Mouse (Mus musculus): ENCODE measurements at regions not wholly inside any gene's neighbourhood (a gene's known extent, or its start where the extent isn't known, plus 50 kb on each side); places are given as distances from the start of the nearest gene placed in this dataset.

- H3K27me3 ChIP-seq (ENCODE audit: control insufficient read depth, insufficient read depth, low read length) = no peaks in the 10 kb centered on the region
- H3K4me2 ChIP-seq (ENCODE audit: low read depth) = no peak overlapping the region
- 55% methylated on average over 2 of the region's 2 CpGs for WGBS (ENCODE audit: insufficient replicate concordance)
- ATAC-seq (ENCODE audit: insufficient read depth) = no peak
- no peaks in the 10 kb centered on the region; the same call in 1 of the 2 replicates for H3K9me3 ChIP-seq (ENCODE audit: control insufficient read depth, low read length)
- no peak overlapping the region for H3K27ac ChIP-seq
- DNase-seq (ENCODE audit: low read depth in 3 of 3, low spot score in 3 of 3) = no peak
- H3K4me3 ChIP-seq (ENCODE audit: insufficient read depth in 1 of 2, low read depth in 2 of 2, low read length in 2 of 2) = no peak overlapping the region
- no peaks in the 10 kb centered on the region for H3K4me1 ChIP-seq (replicated peaks; ENCODE audit: control insufficient read depth in 2 of 2, insufficient read depth in 2 of 2, low read length in 1 of 2)
- no peak overlapping the region for H3K9ac ChIP-seq (replicated peaks)
- TF ChIP-seq CTCF (IDR thresholded peaks at IDR 0.05; ENCODE audit: low read depth) = no peak
- no peak for TF ChIP-seq EP300 (IDR thresholded peaks at IDR 0.05; ENCODE audit: low read depth)
- H3K36me3 ChIP-seq (replicated peaks; ENCODE audit: control insufficient read depth, insufficient read depth, low read depth) = no peaks in the 10 kb centered on the region
Measured at GRCm38 (mm10) chr6:100462757-100463156, 175.5 kb upstream of the Rybp start.

GRCm38 (mm10) chr6:100453401-100453800 is 166.1 kb upstream of the Rybp start:
- no peak for TF ChIP-seq EP300 (IDR thresholded peaks at IDR 0.05; ENCODE audit: low read depth)
- TF ChIP-seq CTCF (IDR thresholded peaks at IDR 0.05; ENCODE audit: low read depth) = no peak
- 67% methylated on average over 3 of the region's 3 CpGs for WGBS (ENCODE audit: insufficient replicate concordance)
- H3K9ac ChIP-seq (replicated peaks) = no peak overlapping the region
- H3K27me3 ChIP-seq (ENCODE audit: control insufficient read depth, insufficient read depth, low read length) = no peaks in the 10 kb centered on the region
- ATAC-seq (ENCODE audit: insufficient read depth) = no peak
- H3K4me3 ChIP-seq (ENCODE audit: insufficient read depth in 1 of 2, low read depth in 2 of 2, low read length in 2 of 2) = no peak overlapping the region
- DNase-seq (ENCODE audit: low read depth in 3 of 3, low spot score in 3 of 3) = no peak
- peaks cover 5% of the 10 kb centered on the region; the same call in 1 of the 2 replicates for H3K9me3 ChIP-seq (ENCODE audit: control insufficient read depth, low read length)
- 0 out of 4 replicates have a peak, but pooled peaks cover 0 to 2% of the 10 kb centered on the region in 2 experiments for H3K4me1 ChIP-seq (replicated peaks; ENCODE audit: control insufficient read depth in 2 of 2, insufficient read depth in 2 of 2, low read length in 1 of 2)
- no peaks in the 10 kb centered on the region for H3K36me3 ChIP-seq (replicated peaks; ENCODE audit: control insufficient read depth, insufficient read depth, low read depth)
- H3K4me2 ChIP-seq (ENCODE audit: low read depth) = no peak overlapping the region
- no peak overlapping the region for H3K27ac ChIP-seq

- H3K27me3 ChIP-seq (ENCODE audit: control insufficient read depth, insufficient read depth, low read length) = no peaks in the 10 kb centered on the region
- H3K36me3 ChIP-seq (replicated peaks; ENCODE audit: control insufficient read depth, insufficient read depth, low read depth) = no peaks in the 10 kb centered on the region
- no peak for TF ChIP-seq CTCF (IDR thresholded peaks at IDR 0.05; ENCODE audit: low read depth)
- no peak for TF ChIP-seq EP300 (IDR thresholded peaks at IDR 0.05; ENCODE audit: low read depth)
- H3K4me2 ChIP-seq (ENCODE audit: low read depth) = no peak overlapping the region
- H3K4me1 ChIP-seq (replicated peaks; ENCODE audit: control insufficient read depth in 2 of 2, insufficient read depth in 2 of 2, low read length in 1 of 2) = 0 out of 4 replicates have a peak, but pooled peaks cover 0 to 2% of the 10 kb centered on the region in 2 experiments
- H3K9me3 ChIP-seq (ENCODE audit: control insufficient read depth, low read length) = peaks cover 5% of the 10 kb centered on the region; the same call in 1 of the 2 replicates
- DNase-seq (ENCODE audit: low read depth in 3 of 3, low spot score in 3 of 3) (peak in 1 of 3 experiments; percentile 24), ATAC-seq (ENCODE audit: insufficient read depth) (peak; percentile 74)
- H3K27ac ChIP-seq = no peak overlapping the region
- H3K9ac ChIP-seq (replicated peaks) = no peak overlapping the region
- WGBS (ENCODE audit: insufficient replicate concordance) = 44% methylated on average over 9 of the region's 9 CpGs
- H3K4me3 ChIP-seq (ENCODE audit: insufficient read depth in 1 of 2, low read depth in 2 of 2, low read length in 2 of 2) = no peak overlapping the region
Measured at GRCm38 (mm10) chr6:100452097-100453002, 165.1 kb upstream of the Rybp start.

- TF ChIP-seq CTCF (IDR thresholded peaks at IDR 0.05; ENCODE audit: low read depth) (no peak), EP300 (IDR thresholded peaks at IDR 0.05; ENCODE audit: low read depth) (no peak)
- no peak overlapping the region for H3K9ac ChIP-seq (replicated peaks)
- H3K27me3 ChIP-seq (ENCODE audit: control insufficient read depth, insufficient read depth, low read length) = no peaks in the 10 kb centered on the region
- H3K4me2 ChIP-seq (ENCODE audit: low read depth) = no peak overlapping the region
- H3K36me3 ChIP-seq (replicated peaks; ENCODE audit: control insufficient read depth, insufficient read depth, low read depth) = no peaks in the 10 kb centered on the region
- H3K9me3 ChIP-seq (ENCODE audit: control insufficient read depth, low read length) = peaks cover 5% of the 10 kb centered on the region; the same call in 1 of the 2 replicates
- DNase-seq (ENCODE audit: low read depth in 3 of 3, low spot score in 3 of 3) (no peak), ATAC-seq (ENCODE audit: insufficient read depth) (no peak)
- H3K4me3 ChIP-seq (ENCODE audit: insufficient read depth in 1 of 2, low read depth in 2 of 2, low read length in 2 of 2) = no peak overlapping the region
- 0 out of 4 replicates have a peak, but pooled peaks cover 0 to 2% of the 10 kb centered on the region in 2 experiments for H3K4me1 ChIP-seq (replicated peaks; ENCODE audit: control insufficient read depth in 2 of 2, insufficient read depth in 2 of 2, low read length in 1 of 2)
- WGBS (ENCODE audit: insufficient replicate concordance) = 75% methylated on average over 6 of the region's 6 CpGs
- no peak overlapping the region for H3K27ac ChIP-seq
Measured at GRCm38 (mm10) chr6:100450108-100450507, 162.8 kb upstream of the Rybp start.

GRCm38 (mm10) chr6:100449087-100449486 is 161.8 kb upstream of the Rybp start:
- no peak for DNase-seq (ENCODE audit: low read depth in 3 of 3, low spot score in 3 of 3)
- H3K9ac ChIP-seq (replicated peaks) = no peak overlapping the region
- H3K4me3 ChIP-seq (ENCODE audit: insufficient read depth in 1 of 2, low read depth in 2 of 2, low read length in 2 of 2) = no peak overlapping the region
- WGBS (ENCODE audit: insufficient replicate concordance) = 70% methylated on average over 4 of the region's 4 CpGs
- ATAC-seq (ENCODE audit: insufficient read depth) = no peak
- 0 out of 4 replicates have a peak, but pooled peaks cover 0 to 2% of the 10 kb centered on the region in 2 experiments for H3K4me1 ChIP-seq (replicated peaks; ENCODE audit: control insufficient read depth in 2 of 2, insufficient read depth in 2 of 2, low read length in 1 of 2)
- TF ChIP-seq EP300 (IDR thresholded peaks at IDR 0.05; ENCODE audit: low read depth) = no peak
- peak; percentile 29; the same call in 1 of the 2 replicates for TF ChIP-seq CTCF (IDR thresholded peaks at IDR 0.05; ENCODE audit: low read depth)
- no peak overlapping the region for H3K4me2 ChIP-seq (ENCODE audit: low read depth)
- peaks cover 5% of the 10 kb centered on the region; the same call in 1 of the 2 replicates for H3K9me3 ChIP-seq (ENCODE audit: control insufficient read depth, low read length)
- H3K27me3 ChIP-seq (ENCODE audit: control insufficient read depth, insufficient read depth, low read length) = no peaks in the 10 kb centered on the region
- H3K36me3 ChIP-seq (replicated peaks; ENCODE audit: control insufficient read depth, insufficient read depth, low read depth) = no peaks in the 10 kb centered on the region
- H3K27ac ChIP-seq = no peak overlapping the region

Measured in liver, embryonic 14.5 days (tissue).